Comparison of ENCODE assay signal across 10 mouse cellular contexts in the genomic region with DNA sequence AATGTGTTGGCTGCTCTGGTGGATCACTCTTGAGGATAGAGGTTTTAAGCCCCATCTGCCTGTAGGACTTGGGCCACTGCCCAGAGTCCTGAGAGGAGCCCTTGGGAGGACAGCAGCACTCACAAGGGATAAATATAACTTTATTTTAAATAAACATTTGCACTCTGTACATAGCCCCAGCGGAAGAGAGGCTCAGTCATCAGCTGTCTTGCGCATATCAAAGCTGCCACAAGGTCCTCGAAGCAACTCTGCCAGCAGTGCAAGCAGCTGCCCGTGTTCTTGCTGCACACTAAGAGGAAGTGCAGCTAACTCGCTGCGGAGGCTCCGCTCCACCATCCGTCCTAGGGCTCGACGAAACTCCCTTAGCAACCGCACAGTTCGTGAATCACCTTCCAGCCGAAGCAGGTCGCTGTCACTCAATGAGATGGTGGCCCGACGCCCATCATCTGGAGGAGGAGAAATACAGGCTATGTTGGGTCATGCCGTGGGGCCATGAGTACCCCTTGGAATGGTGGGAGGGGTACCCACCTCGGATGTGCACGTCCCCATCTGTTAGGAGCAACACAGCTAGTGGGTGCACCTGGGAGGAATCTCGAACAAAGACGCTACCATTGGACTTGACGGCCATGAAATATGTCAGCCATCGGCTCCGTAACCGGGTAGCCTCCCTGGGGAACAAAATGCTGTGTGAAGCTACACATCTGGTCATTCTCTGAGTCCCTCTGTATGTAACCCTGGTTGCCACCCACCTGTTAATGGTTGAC. TPM values are rescaled to one million over a fixed set of nuclear protein-coding genes. Genes with fewer than 3 reads are reported as not detected.
DNase-seq lines count a peak whose midpoint lies in the region; ATAC-seq and TF ChIP-seq lines count a peak whose summit lies in the region.
"Had no signal": no experiment of that assay in that cellular context is flagged by ENCODE, and none has a peak within 500 bp of the region (broad histone marks: within the 10 kb centered on the region; RNA-seq: fewer than 3 reads in every experiment).

No protein-coding gene starts in this region.

- no peak for DNase-seq in kidney, adult 9 months
- DNase-seq in 3T3-L1 (ENCODE audit: low read depth, low spot score): peak; percentile 63
- DNase-seq in brain, embryonic 14.5 days (ENCODE audit: low read depth): peak; percentile 28
- DNase-seq in spleen, postnatal 36 days (ENCODE audit: low spot score in 2 of 2): no peak
- DNase-seq in thymus, postnatal 25 days: no peak
- DNase-seq: cerebellum, adult 9-11 months had no signal

- H3K4me2 ChIP-seq in kidney, embryonic 16.5 days (replicated peaks; ENCODE audit: low read depth, low read length): no peak overlapping the region
- H3K4me2 ChIP-seq in intestine, embryonic 16.5 days (ENCODE audit: low read depth, low read length): no peak overlapping the region
- H3K4me2 ChIP-seq in forebrain, embryonic 12.5 days: no peak overlapping the region

- H3K27ac ChIP-seq in kidney, embryonic 16.5 days (ENCODE audit: low read length): no peak overlapping the region
- 0 out of 2 replicates have a peak overlapping the region, but pooled peaks have one; percentile 27 for H3K27ac ChIP-seq in intestine, embryonic 16.5 days (ENCODE audit: low read length)
- no peak overlapping the region for H3K27ac ChIP-seq in forebrain, embryonic 12.5 days

- H3K9ac ChIP-seq in kidney, embryonic 16.5 days (replicated peaks; ENCODE audit: low read length): no peak overlapping the region
- H3K9ac ChIP-seq in intestine, embryonic 16.5 days (ENCODE audit: low read depth, low read length): no peak overlapping the region
- H3K9ac ChIP-seq in forebrain, embryonic 12.5 days: no peak overlapping the region

- 78% methylated on average over 25 of the region's 25 CpGs for WGBS in kidney, embryonic 16.5 days
- 72% methylated on average over 25 of the region's 25 CpGs for WGBS in intestine, embryonic 16.5 days
- WGBS in forebrain, embryonic 12.5 days: 93% methylated on average over 25 of the region's 25 CpGs

- H3K9me3 ChIP-seq in kidney, embryonic 16.5 days (ENCODE audit: low read length): no peaks in the 10 kb centered on the region
- H3K9me3 ChIP-seq in intestine, embryonic 16.5 days (ENCODE audit: control insufficient read depth, low read length): no peaks in the 10 kb centered on the region
- H3K9me3 ChIP-seq in forebrain, embryonic 12.5 days: no peaks in the 10 kb centered on the region

- no peak for TF ChIP-seq CTCF in brain, embryonic 14.5 days (IDR thresholded peaks at IDR 0.05; ENCODE audit: borderline replicate concordance, extremely low read depth, insufficient read depth, insufficient read length)

- no peaks in the 10 kb centered on the region for H3K27me3 ChIP-seq in kidney, embryonic 16.5 days (ENCODE audit: insufficient read depth, low read length)
- H3K27me3 ChIP-seq in intestine, embryonic 16.5 days (replicated peaks; ENCODE audit: control insufficient read depth, insufficient read depth, low read length): no peaks in the 10 kb centered on the region
- no peaks in the 10 kb centered on the region for H3K27me3 ChIP-seq in forebrain, embryonic 12.5 days
- H3K27me3 ChIP-seq: Patski had no signal

- no peaks in the 10 kb centered on the region for H3K4me1 ChIP-seq in kidney, embryonic 16.5 days (ENCODE audit: insufficient read depth, low read length)
- peaks cover 14% of the 10 kb centered on the region; the same call in 1 of the 2 replicates for H3K4me1 ChIP-seq in intestine, embryonic 16.5 days (ENCODE audit: control insufficient read depth, insufficient read depth, low read length)
- no peaks in the 10 kb centered on the region for H3K4me1 ChIP-seq in forebrain, embryonic 12.5 days

- no peak for TF ChIP-seq POLR2A in brain, embryonic 14.5 days (IDR thresholded peaks at IDR 0.05; ENCODE audit: borderline replicate concordance, extremely low read depth, insufficient read depth, insufficient read length, poor library complexity, severe bottlenecking)

- peak; percentile 23; the same call in 1 of the 2 replicates for ATAC-seq in kidney, embryonic 16.5 days (ENCODE audit: low FRiP score, low TSS enrichment)
- peak; percentile 63 for ATAC-seq in intestine, embryonic 16.5 days
- no peak for ATAC-seq in forebrain, embryonic 12.5 days (ENCODE audit: low FRiP score)
- ATAC-seq: Patski had no signal

- H3K4me3 ChIP-seq in kidney, embryonic 16.5 days (ENCODE audit: low read length): no peak overlapping the region
- H3K4me3 ChIP-seq in intestine, embryonic 16.5 days (ENCODE audit: low read length): no peak overlapping the region
- no peak overlapping the region for H3K4me3 ChIP-seq in forebrain, embryonic 12.5 days (replicated peaks)

- peaks cover 76% of the 10 kb centered on the region for H3K36me3 ChIP-seq in kidney, embryonic 16.5 days (ENCODE audit: insufficient read depth, low read length)
- peaks cover 34% of the 10 kb centered on the region for H3K36me3 ChIP-seq in intestine, embryonic 16.5 days (ENCODE audit: control insufficient read depth, insufficient read depth, low read length)
- peaks cover 100% of the 10 kb centered on the region for H3K36me3 ChIP-seq in forebrain, embryonic 12.5 days (replicated peaks)

RNA-seq across cellular contexts. Expression of a gene that starts 33.1 kb away (rescaled TPM):
- 96.3 and 117 TPM in 2 replicates for polyA plus RNA-seq in kidney, embryonic 16.5 days (2015; fragmentation: Nextera tagmentation; extraction: Ambion mirVana)
- polyA plus RNA-seq in brain, embryonic 14.5 days (2012; rRNA removed): 54.2 and 82.7 TPM in 2 replicates
- 56.8 and 60.8 TPM in 2 replicates for polyA plus RNA-seq in intestine, embryonic 16.5 days (2015; fragmentation: Nextera tagmentation; extraction: Ambion mirVana)
- 235 and 237 TPM in 2 replicates for polyA plus RNA-seq in forebrain, embryonic 12.5 days (2016; fragmentation: Nextera tagmentation; extraction: Ambion mirVana)

RNA-seq across cellular contexts. Expression of a gene that starts 33.2 kb away (rescaled TPM):
- 144 and 154 TPM in 2 replicates for polyA plus RNA-seq in kidney, embryonic 16.5 days (2015; fragmentation: Nextera tagmentation; extraction: Ambion mirVana)
- 192 and 231 TPM in 2 replicates for polyA plus RNA-seq in brain, embryonic 14.5 days (2012; rRNA removed)
- polyA plus RNA-seq in intestine, embryonic 16.5 days (2015; fragmentation: Nextera tagmentation; extraction: Ambion mirVana): 77.2 and 83.9 TPM in 2 replicates
- 226 and 231 TPM in 2 replicates for polyA plus RNA-seq in forebrain, embryonic 12.5 days (2016; fragmentation: Nextera tagmentation; extraction: Ambion mirVana)

Comparison
In these comparisons a context has a peak if more than half of its experiments do, and no peak if none do; other contexts are left out.
1. DNase-seq: peak in 3T3-L1 (single experiment) and brain, embryonic 14.5 days (single experiment); none in kidney, adult 9 months (single experiment), spleen, postnatal 36 days (0 of 2) and thymus, postnatal 25 days (single experiment).